Mouse (Mus musculus): Measurements from ENCODE around the gene Zfp94.
A peak's percentile ranks its signal among the peaks of the same experiment; 100 is the strongest.
"Not testable (repeated sequence)": the region's sequence is repeated elsewhere in the genome, so short reads cannot be mapped to it uniquely, and the experiment has no call there.

The Zfp94 gene

GRCm38 (mm10) chr7:24315726-24316566, 520 bp downstream of the Zfp94 start:
- DNase-seq = no peak

DNA sequence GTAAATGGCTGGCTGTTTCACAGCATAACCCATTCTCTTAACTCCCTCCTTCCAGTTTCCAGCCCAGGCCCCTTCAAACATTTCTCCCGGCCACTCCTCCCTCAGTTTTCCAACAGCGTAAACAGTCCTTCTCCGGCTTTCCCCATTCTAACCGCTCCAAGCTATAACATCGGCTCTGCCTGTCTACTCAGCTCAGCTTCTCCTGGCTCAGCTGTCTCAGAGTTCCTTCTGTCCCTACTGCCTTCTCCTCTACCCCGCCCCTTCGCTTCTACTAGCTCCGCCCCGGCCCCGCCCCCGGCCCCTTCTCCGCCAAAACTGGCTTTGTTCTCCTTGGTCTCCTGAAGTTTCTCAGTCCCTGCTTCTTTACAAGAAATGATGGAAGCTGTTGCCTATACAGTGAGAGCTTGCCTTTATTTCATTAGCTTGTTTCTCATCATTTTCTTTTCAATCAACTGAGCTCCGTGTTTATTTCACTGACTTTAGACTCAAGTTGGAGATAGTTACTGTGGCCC, 15.6 kb downstream of the Zfp94 start, which contains the start of gene Zfp61:
Zfp61 (minus strand) TSS at position 462 of the 512 bp plus-strand sequence.
- DNase-seq = peak in 1 of 2 experiments; percentile 34

DNA sequence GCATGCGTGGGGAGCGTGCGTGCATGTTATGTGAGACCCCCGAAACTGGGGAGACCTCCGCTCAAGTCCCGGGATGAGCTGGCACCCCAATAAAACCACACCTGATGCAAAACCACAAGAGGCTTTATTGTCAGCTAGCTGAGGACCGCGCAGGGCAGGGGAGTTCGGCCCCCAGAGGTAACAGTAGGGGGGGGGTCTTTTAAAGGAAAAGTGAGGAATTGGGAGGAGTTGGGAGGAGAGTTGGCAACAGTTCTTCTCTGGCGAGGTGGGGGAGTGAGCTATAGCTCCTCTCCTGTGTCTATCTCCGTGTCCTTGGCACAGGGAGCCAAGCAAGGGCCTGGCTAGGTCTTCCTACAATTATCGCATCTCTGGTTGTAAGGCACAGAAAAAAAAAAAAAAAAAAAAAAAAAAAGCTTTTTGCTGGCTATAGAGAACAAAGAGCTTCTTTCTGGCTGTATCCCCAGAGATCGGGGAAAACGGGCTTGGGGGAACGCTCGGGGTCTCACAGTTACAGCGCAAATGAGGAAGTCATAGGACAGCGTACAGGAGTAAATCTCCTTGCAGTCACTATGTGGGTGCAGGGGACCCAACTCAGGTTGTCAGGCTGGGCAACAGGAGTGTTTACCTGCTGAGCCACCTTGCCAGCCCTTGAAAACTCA, 16.5 kb downstream of the Zfp94 start:
- DNase-seq = no peak

DNA sequence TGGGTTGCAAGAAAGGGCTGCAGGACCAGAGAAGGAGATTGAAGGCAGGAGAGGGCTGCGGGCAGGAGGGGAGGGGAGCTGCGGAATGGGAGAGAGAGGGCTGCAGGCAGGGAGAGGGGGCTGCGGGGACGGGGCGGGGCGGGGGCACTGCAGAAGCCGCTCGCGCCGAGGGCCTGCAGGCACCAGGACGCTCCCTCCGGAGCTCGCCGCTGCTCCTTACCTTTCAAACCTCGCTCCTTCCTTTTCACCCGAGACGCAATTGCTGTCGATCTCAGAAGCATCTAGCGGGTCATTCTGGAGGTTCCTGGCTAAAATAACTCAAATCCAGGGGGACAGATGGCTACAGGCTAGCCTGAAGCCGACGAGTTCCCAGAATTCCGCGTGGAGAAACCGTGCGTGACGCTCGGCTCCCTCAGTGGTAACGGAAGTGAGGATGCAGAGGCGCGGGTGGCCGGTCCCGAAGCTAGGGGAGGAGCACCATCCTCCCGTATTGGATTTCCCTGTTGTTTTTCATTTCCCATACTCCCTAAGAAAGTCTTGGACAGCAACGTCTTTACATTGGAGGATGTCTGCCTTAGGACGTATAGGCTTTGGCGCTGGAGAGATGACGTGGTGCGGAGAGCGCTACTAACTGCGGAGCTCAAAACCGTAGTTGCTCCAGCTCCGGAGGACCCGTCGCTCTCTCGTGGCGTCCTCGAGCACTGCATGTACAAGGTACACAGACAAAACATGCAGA, 17.3 kb downstream of the Zfp94 start:
- peak; percentile 80 to 85 for DNase-seq

- no peak for DNase-seq
Observed at GRCm38 (mm10) chr7:24298635-24298972, 17.9 kb downstream of the Zfp94 start.

- DNase-seq = no peak
Observed at GRCm38 (mm10) chr7:24297361-24298095, 18.9 kb downstream of the Zfp94 start.

DNA sequence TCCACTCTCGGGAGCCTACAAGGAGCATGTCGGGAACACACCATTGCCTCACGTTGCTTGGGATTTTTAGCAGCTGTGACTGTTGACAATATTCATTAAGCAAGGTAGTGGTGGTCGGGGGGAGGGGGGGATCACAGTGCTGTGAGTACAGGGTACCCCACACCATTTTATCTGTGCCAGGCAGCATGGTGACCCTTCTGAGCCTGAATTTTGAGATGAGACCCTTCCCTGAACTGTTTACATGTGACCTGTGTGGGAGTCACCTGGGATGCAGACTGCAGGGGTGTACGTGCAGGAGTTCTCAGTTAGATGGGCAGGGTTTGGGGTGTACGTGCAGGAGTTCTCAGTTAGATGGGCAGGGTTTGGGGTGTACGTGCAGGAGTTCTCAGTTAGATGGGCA, 20.1 kb downstream of the Zfp94 start:
- DNase-seq = no peak

GRCm38 (mm10) chr7:24295376-24295775, 21.1 kb downstream of the Zfp94 start:
- DNase-seq = no peak

DNA sequence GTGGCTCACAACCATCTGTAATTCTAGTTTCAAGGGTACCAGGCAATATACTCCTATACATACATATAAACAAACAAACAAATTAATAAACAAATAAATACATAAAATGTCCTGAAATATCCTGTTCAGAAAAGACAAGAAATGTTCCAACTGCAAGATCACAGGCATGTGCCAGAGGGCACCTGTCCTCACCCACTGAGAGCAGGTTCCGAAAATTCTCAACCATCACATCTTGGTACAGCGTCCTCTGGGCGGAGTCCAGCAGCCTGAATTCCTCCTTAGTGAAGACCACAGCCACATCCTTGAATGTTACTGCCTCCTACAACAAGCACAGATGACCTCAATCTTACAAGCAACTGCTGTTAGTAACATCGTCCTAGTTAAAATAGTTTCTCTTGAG, 21.7 kb downstream of the Zfp94 start:
- DNase-seq = no peak

GRCm38 (mm10) chr7:24293061-24293851, 23.2 kb downstream of the Zfp94 start:
- no peak for DNase-seq

DNA sequence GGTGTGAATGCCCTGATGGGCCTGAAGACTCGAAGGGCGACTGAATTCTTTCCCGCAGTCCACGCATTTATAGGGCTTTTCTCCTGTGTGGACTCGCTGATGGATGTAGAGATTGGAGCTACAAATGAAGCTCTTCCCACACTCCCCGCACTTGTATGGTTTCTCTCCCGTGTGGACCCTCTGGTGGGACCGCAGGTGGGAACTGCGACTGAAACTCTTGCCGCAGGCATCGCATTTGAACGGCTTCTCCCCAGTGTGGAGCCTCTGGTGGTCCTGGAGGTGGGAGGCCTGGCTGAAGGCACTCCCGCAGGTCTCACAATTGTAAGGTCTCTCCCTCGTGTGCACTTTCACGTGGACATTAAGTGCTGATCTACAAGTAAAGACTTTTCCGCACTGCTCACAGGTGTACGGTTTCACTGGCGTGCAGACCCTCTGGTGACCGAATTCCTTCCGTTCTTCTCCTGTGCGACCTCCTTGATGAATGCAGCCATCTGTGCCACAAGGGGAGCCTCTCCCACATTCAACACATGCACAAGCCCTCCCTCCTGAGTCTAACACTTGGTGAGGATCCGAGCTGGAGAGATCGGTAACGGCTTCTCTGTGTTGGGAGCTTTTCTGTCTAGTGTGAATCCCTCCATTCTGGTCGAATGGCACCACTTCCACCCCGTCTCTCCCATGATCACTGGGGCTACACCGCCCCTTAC, 24.9 kb downstream of the Zfp94 start:
- DNase-seq = no peak

DNA sequence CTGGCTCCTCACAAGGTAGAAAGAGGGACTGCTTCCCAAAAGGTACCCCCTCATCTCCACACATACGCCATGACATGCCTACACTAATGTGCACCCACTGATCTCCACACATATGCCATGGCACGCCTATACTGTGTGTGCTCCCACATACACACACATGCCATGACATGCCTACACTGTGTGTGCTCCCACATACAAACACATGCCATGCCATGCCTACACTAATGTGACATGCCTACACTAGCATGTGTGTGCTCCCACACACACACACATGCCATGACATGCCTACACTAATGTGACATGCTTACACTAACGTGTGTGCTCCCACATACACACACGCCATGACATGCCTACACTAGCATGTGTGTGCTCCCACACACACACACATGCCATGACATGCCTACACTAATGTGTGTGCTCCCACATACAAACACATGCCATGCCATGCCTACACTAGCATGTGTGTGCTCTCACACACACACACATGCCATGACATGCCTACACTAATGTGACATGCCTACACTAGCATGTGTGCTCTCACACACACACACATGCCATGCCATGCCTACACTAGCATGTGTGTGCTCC, 26.3 kb downstream of the Zfp94 start:
- DNase-seq = no peak

GRCm38 (mm10) chr7:24288512-24288911, 28.0 kb downstream of the Zfp94 start:
- DNase-seq = no peak

DNA sequence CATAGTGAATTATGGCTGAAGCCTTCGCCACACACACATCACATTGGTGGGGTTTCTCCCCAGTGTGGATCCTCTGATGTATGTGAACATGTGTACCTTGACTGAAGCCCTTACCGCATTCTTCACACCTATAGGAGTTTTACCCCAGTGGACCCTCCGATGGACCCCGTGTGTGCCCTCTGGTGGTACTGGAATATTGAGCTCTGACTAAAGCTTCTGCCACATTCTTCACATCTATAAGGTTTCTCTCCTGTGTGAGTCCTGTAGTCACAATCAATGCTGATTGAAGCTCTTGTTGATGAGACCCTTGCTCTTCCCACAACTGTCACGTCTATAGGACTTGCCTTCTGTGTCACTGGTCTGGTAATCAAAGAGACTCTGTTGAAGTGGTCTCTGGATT, 28.8 kb downstream of the Zfp94 start:
- DNase-seq = no peak

DNA sequence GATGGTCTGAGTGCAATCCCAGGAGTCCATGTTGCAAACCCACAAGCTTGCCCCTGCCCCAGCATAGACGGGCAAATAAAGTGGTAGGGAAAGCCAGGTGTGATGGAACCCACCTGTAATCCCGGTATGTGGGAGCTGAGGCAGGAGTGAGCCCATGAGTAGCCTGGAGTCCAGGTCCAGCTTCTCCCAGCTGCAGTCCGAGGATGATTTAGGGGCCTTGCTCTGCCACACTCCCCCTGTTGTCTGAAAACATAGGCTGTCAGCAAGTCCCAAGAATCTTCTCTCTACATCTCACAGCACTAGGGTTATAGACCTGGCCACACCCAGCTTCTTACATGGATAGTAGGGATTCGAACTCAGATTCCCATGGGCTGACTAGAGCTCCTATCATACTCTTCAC, 29.6 kb downstream of the Zfp94 start:
- no peak for DNase-seq

- no peak for DNase-seq
Observed at GRCm38 (mm10) chr7:24286090-24286489, 30.4 kb downstream of the Zfp94 start.

DNA sequence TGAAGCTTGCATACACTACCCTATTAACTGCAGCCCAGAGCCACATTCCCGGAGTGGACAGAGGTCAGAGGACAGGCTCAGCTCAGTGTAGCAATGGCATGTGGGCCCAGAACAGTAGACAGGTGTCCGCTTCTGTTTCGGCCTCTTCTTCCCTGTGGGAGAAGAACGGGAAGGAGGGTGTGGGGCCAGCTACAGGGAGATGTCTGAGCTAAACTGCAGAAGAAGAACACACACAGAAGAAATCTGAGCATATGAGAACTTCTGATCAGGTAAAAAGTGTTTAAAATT, 35.7 kb downstream of the Zfp94 start:
- no peak for DNase-seq

DNA sequence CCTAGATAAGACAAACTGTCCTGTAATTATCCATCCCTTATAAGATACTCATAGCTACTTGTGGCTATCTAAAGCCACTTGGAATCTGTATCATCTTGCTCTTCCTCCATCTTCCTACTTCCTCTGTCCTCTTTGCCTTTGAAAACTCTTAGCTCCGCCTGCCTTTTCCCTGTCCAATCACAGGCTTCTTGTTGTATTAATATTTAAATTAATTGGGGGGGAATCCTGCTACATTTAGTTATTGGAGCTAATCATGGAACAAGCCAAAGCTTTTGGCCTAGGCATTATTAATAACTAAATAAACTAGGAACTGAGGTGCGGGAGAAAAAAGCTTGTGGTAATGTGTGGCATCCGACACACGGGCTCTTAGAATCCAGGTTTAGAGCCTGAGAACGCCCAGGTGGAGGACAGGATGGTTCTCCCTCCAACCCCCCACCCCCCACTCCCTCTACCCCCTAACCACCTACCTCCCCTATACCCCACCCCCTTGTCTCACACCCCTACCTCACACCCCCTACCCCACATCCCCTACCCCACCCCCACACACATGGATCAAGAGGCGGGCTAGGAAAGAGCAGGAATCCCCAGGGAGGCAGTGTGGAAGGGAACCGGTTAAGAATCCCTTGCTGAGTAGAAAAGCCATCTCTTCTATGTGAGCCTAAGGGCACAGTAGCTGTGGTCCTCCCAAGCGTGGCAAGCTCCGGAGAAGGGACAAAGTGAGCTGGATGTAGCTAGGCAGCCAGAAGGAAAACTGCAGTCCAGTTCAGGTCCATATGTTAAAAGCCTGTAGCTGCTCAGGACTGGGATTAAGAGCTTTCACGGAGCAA, 36.2 kb downstream of the Zfp94 start:
- no peak for DNase-seq

DNA sequence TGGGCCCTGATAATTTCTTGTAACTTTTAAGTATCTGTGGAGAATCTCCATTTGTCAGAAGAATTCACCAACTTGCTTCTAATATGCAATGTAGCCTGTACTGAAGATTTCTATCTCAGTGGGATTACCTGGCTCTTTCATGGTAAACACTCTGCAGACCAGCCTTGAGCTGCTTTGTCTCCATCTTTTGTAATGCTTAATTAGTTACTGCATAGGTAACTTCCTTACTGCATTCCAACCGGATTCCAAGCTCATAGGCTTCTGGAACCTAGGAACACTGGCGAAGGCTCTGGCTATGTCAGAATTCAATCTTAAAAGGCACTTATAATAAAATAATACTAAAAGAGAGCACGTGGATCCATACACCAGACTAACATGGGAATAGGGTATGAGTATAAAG, 37.7 kb downstream of the Zfp94 start:
- not testable (repeated sequence) for DNase-seq

DNA sequence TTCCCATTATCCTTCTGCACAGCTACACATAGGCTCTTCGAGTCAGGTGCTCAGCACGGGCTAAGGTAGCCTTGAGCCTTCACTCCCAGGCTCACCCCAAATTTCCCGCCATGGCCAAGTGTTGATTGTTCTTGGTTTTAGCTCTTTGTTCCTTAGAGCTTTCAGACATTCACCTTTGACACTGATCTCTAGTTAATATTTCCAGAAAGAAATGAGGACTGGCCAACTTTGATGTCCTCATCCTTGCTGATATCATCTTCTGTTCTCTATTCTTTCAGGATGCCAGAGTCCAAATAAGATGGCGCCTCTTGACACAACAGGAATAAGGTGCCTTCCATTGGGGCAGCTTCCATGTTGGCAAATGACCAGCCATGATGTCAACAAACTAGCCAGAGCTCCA, 42.0 kb downstream of the Zfp94 start:
- no peak for DNase-seq

All from lung, postnatal 4 days (tissue).